Comparison of ENCODE assay signal across 16 mouse cellular contexts in the genomic region with DNA sequence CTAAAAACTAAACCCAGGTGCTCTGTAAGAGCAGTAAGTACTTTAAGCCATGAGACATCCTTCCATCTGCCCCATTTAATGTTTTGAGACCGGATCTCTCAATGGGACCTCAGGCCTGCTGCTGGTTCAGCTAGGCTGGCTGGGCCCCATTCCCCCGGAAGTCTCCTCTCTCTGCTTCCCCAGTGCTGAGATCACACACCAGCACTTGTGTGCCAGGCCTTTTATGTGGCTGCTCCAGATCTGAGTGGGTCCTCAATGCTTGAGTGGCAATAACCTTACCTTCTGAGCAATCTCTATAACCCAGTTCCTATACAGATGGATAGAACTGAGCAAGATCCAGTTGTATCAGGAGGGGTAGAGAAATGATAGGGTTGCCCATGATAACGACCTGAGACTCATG.
A peak's percentile ranks its signal among the peaks of the same experiment; 100 is the strongest.
DNase-seq lines count a peak whose midpoint lies in the region; ATAC-seq and TF ChIP-seq lines count a peak whose summit lies in the region.
"Had no signal": no experiment of that assay in that cellular context is flagged by ENCODE, and none has a peak within 500 bp of the region (broad histone marks: within the 10 kb centered on the region; RNA-seq: fewer than 3 reads in every experiment).

No protein-coding gene starts in this region.

- H3K27ac ChIP-seq in lung, embryonic 14.5 days (ENCODE audit: low read depth): peak overlapping the region; percentile 16; the same call in 1 of the 2 replicates
- H3K27ac ChIP-seq: hindbrain, embryonic 14.5 days; left cerebral cortex, adult 2 months had no signal

- TF ChIP-seq CTCF in lung, embryonic 14.5 days (IDR thresholded peaks at IDR 0.05; ENCODE audit: low read depth): no peak
- TF ChIP-seq CTCF in lung, adult 2 months (IDR thresholded peaks at IDR 0.05; ENCODE audit: insufficient read depth, low read length): no peak

- H3K27me3 ChIP-seq in lung, embryonic 14.5 days (ENCODE audit: insufficient read depth, low read length): no peaks in the 10 kb centered on the region
- H3K27me3 ChIP-seq: CH12.LX had no signal

- ATAC-seq in lung, embryonic 14.5 days (ENCODE audit: insufficient read depth): no peak
- ATAC-seq in common myeloid progenitor, adult 5-6 weeks (replicated peaks; ENCODE audit: low read depth, poor library complexity, severe bottlenecking): 0 out of 2 replicates have a peak, but pooled peaks have one; percentile 21
- ATAC-seq in neutrophil, adult 5-6 weeks (ENCODE audit: extremely low read depth, insufficient number of reproducible peaks, low FRiP score, poor library complexity, severe bottlenecking): peak; percentile 52; the same call in 1 of the 2 replicates
- ATAC-seq: forebrain, embryonic 16.5 days had no signal

- whole genome bisulfite sequencing in lung, embryonic 14.5 days: 53% methylated on average over 3 of the region's 3 CpGs
- 61% methylated on average over 3 of the region's 3 CpGs for WGBS in lung, adult 2 months

- no peak for TF ChIP-seq POLR2A in lung, adult 2 months (IDR thresholded peaks at IDR 0.05; ENCODE audit: borderline replicate concordance, extremely low read depth, low read depth, low read length)

- no peak for DNase-seq in lung, embryonic 14.5 days
- DNase-seq in lung, adult 2 months: no peak
- DNase-seq in thymus, postnatal 25 days: peak; percentile 83
- no peak for DNase-seq in layer of hippocampus, postnatal 14 days (ENCODE audit: low spot score in 2 of 2)
- no peak for DNase-seq in urinary bladder, postnatal 25 days (ENCODE audit: low spot score)
- no peak for DNase-seq in left cerebral cortex, adult 9 months (ENCODE audit: low spot score in 2 of 2)
- DNase-seq: cerebellum, adult 18-20 months; gastrocnemius, postnatal 10 days; kidney, adult 2 months had no signal

- H3K4me1 ChIP-seq in lung, embryonic 14.5 days (ENCODE audit: insufficient read depth): no peaks in the 10 kb centered on the region; the same call in 1 of the 2 replicates
- H3K4me1 ChIP-seq in lung, adult 2 months (ENCODE audit: control insufficient read depth, insufficient read depth, low read length): peaks cover 3% of the 10 kb centered on the region; the same call in 1 of the 2 replicates

- no peak overlapping the region for H3K4me3 ChIP-seq in lung, embryonic 14.5 days (ENCODE audit: low read depth, low read length)
- no peak overlapping the region for H3K4me3 ChIP-seq in lung, adult 2 months (replicated peaks; ENCODE audit: extremely low read depth, low read depth, low read length)
- H3K4me3 ChIP-seq: left cerebral cortex, adult 2 months had no signal

- no peak overlapping the region for H3K4me2 ChIP-seq in lung, embryonic 14.5 days
- H3K4me2 ChIP-seq: heart, embryonic 11.5 days; hindbrain, embryonic 14.5 days had no signal

- no peaks in the 10 kb centered on the region for H3K36me3 ChIP-seq in lung, embryonic 14.5 days (ENCODE audit: insufficient read depth)

- no peak overlapping the region for H3K9ac ChIP-seq in lung, embryonic 14.5 days
- H3K9ac ChIP-seq: hindbrain, embryonic 14.5 days had no signal

- H3K9me3 ChIP-seq in lung, embryonic 14.5 days (ENCODE audit: low read depth, low read length): no peaks in the 10 kb centered on the region
